Mouse (Mus musculus) heart, postnatal 0 days (tissue): ENCODE results near the gene Ankrd13b. TPM values are rescaled to one million over a fixed set of nuclear protein-coding genes. Genes with fewer than 3 reads are reported as not detected.
A peak's percentile ranks its signal among the peaks of the same experiment; 100 is the strongest.

Source experiments
- ATAC-seq: fragments of 200-750 bp; cut with Nextera tagmentation; 2 replicates; pipeline ENCODE4 v1.8.0; 2017; ENCODE audit warnings: low read depth, moderate number of reproducible peaks, moderate library complexity; ENCODE audit not compliant: insufficient read depth
- DNase-seq: peaks from one replicate; pipeline ENCODE4 v3.0.0-alpha.2; 2016; ENCODE audit warnings: low spot score
- H3K27ac ChIP-seq: fragments of 300-500 bp; sonication (generic); 2 replicates; pipeline ENCODE4 v1.5.1; 2014; ENCODE audit warnings: low read depth, mild to moderate bottlenecking
- H3K27me3 ChIP-seq: fragments of 300-500 bp; sonication (generic); 2 replicates; pipeline ENCODE4 v1.6.1; 2014; ENCODE audit warnings: low read length, mixed read lengths; ENCODE audit not compliant: control insufficient read depth, insufficient read depth
- H3K36me3 ChIP-seq: fragments of 300-500 bp; sonication (generic); replicated peaks from 2 replicates; pipeline ENCODE4 v1.6.1; 2014; ENCODE audit warnings: low read length, mixed read lengths; ENCODE audit not compliant: control insufficient read depth, insufficient read depth
- H3K4me1 ChIP-seq: fragments of 300-500 bp; sonication (generic); 2 replicates; pipeline ENCODE4 v1.6.1; 2014; ENCODE audit warnings: antibody characterized with exemption; ENCODE audit not compliant: control insufficient read depth, insufficient read depth
- H3K4me2 ChIP-seq: fragments of 300-500 bp; sonication (generic); 2 replicates; pipeline ENCODE4 v1.6.1; 2014; ENCODE audit warnings: low read depth, mild to moderate bottlenecking, low read length, moderate library complexity
- H3K4me3 ChIP-seq: fragments of 300-500 bp; sonication (generic); 2 replicates; pipeline ENCODE4 v1.5.1; 2014; ENCODE audit warnings: low read depth, low read length
- H3K9ac ChIP-seq: fragments of 300-500 bp; sonication (generic); replicated peaks from 2 replicates; pipeline ENCODE4 v1.6.1; 2014; ENCODE audit warnings: low read depth, low read length, mixed read lengths
- H3K9me3 ChIP-seq: fragments of 300-500 bp; sonication (generic); replicated peaks from 2 replicates; pipeline ENCODE4 v1.6.1; 2016; ENCODE audit warnings: low read length; ENCODE audit not compliant: control insufficient read depth
- CTCF ChIP-seq: IDR thresholded peaks from 2 replicates; pipeline ENCODE4 v1.5.1; 2016; ENCODE audit warnings: antibody characterized with exemption, control low read depth, low read depth
- EP300 ChIP-seq: IDR thresholded peaks from 2 replicates; pipeline ENCODE4 v1.6.1; 2016; ENCODE audit warnings: antibody characterized with exemption, low read depth
- WGBS: fragments of 180-500 bp; shearing (Covaris S2); extraction: QIAGEN DNeasy Blood & Tissue Kit; methylation state at CpG from one replicate; pipeline ENCODE4 v1.1.7; 2014; 5-methylcytosine and 5-hydroxymethylcytosine counted together
- polyA plus RNA-seq: library from polyadenylated mRNA; unstranded; fragments of >200 nt; fragmentation: Nextera tagmentation; extraction: Ambion mirVana; gene quantifications from 2 replicates; pipeline ENCODE4 v1.2.1, GENCODE M21; 2015
- total RNA-seq: library from RNA; depleted of rRNA; stranded (reverse); fragments of >200 nt; gene quantifications from 2 replicates; pipeline ENCODE4 v1.2.3, GENCODE M21; 2014; ENCODE audit warnings: low replicate concordance

The Ankrd13b gene
- total and polyA plus RNA-seq, 2 experiments from 2014 or later: 2.6 to 6.4 TPM

DNA sequence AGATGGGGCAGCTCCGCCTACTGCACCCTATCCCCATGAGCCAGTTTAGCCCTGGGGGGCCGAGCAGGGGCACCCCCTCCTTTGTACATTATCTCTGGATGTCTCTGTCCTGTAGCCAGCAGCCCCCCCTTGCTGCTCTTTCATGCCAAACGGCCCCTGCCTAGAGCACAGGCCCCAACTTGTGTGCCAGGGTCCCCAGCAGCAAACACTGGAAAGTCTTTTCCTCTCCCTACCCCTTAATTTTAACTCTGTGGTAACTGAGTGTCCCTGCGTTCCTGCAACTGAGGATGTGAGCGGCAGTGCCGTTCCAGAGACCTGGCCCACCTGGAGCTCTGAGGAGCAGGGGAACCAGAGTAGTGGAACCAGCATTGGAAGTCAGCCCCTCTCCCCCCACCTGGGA, 17.5 kb upstream of the Ankrd13b start:
- 83% methylated on average over 6 of the region's 6 CpGs for WGBS
- no peak for DNase-seq
- H3K4me1 ChIP-seq: 0 out of 2 replicates have a peak, but pooled peaks cover 8% of the 10 kb centered on the region

GRCm38 (mm10) chr11:77506273-77506672, 16.8 kb upstream of the Ankrd13b start:
- Histone ChIP-seq H3K9me3 (no peaks in the 10 kb centered on the region), H3K27me3 (no peaks in the 10 kb centered on the region), H3K27ac (no peak overlapping the region), H3K9ac (no peak overlapping the region), H3K36me3 (peaks cover 54% of the 10 kb centered on the region), H3K4me1 (0 out of 2 replicates have a peak, but pooled peaks cover 8% of the 10 kb centered on the region), H3K4me2 (no peak overlapping the region), H3K4me3 (no peak overlapping the region)
- 80% methylated on average over 14 of the region's 14 CpGs for WGBS
- TF ChIP-seq EP300: no peak
- TF ChIP-seq CTCF: no peak
- no peak for ATAC-seq
- DNase-seq: no peak

More for the DNA sequence above, 17.5 kb upstream of the Ankrd13b start:
- TF ChIP-seq EP300 (no peak), CTCF (no peak)
- Histone ChIP-seq H3K27ac (no peak overlapping the region), H3K4me2 (no peak overlapping the region), H3K4me3 (no peak overlapping the region), H3K9ac (no peak overlapping the region), H3K36me3 (peaks cover 54% of the 10 kb centered on the region), H3K9me3 (no peaks in the 10 kb centered on the region), H3K27me3 (no peaks in the 10 kb centered on the region)
- ATAC-seq: no peak

GRCm38 (mm10) chr11:77505291-77505980, 16.0 kb upstream of the Ankrd13b start:
- DNase-seq (no peak), ATAC-seq (no peak)
- Histone ChIP-seq H3K4me3 (no peak overlapping the region), H3K27ac (no peak overlapping the region), H3K4me2 (no peak overlapping the region), H3K9me3 (no peaks in the 10 kb centered on the region), H3K36me3 (peaks cover 59% of the 10 kb centered on the region), H3K9ac (no peak overlapping the region), H3K4me1 (0 out of 2 replicates have a peak, but pooled peaks cover 8% of the 10 kb centered on the region), H3K27me3 (no peaks in the 10 kb centered on the region)
- WGBS: 84% methylated on average over 22 of the region's 22 CpGs
- TF ChIP-seq EP300: no peak
- TF ChIP-seq CTCF: no peak

DNA sequence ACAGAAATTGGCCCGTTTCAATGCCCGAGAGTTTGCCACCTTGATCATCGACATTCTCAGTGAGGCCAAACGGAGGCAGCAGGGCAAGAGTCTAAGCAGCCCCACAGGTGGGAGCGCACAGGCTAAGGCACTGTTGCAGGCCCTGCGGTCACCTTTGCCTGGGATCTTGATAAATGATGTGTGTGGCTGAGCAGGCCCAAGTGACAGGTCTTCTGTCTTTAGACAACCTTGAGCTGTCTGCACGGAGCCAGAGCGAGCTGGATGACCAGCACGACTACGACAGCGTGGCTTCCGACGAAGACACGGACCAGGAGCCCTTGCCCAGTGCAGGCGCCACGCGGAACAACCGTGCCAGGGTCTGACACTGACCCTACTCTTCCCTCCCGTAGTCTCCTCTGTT, 14.9 kb upstream of the Ankrd13b start:
- TF ChIP-seq CTCF: no peak
- TF ChIP-seq EP300: no peak
- DNase-seq: no peak
- Histone ChIP-seq H3K9ac (no peak overlapping the region), H3K9me3 (no peaks in the 10 kb centered on the region), H3K4me2 (no peak overlapping the region), H3K27me3 (no peaks in the 10 kb centered on the region), H3K36me3 (peaks cover 70% of the 10 kb centered on the region), H3K4me1 (0 out of 2 replicates have a peak, but pooled peaks cover 8% of the 10 kb centered on the region), H3K4me3 (no peak overlapping the region), H3K27ac (no peak overlapping the region)
- 94% methylated on average over 19 of the region's 19 CpGs for WGBS
- no peak for ATAC-seq

GRCm38 (mm10) chr11:77503511-77503910, 14.0 kb upstream of the Ankrd13b start:
- DNase-seq (no peak), ATAC-seq (0 out of 2 replicates have a peak, but pooled peaks have one; percentile 18)
- Histone ChIP-seq H3K4me1 (peaks cover 7% of the 10 kb centered on the region), H3K4me3 (no peak overlapping the region), H3K36me3 (peaks cover 75% of the 10 kb centered on the region), H3K9me3 (no peaks in the 10 kb centered on the region), H3K27ac (no peak overlapping the region), H3K27me3 (no peaks in the 10 kb centered on the region), H3K9ac (no peak overlapping the region), H3K4me2 (no peak overlapping the region)
- 59% methylated on average over 3 of the region's 3 CpGs for WGBS
- TF ChIP-seq CTCF: no peak
- TF ChIP-seq EP300: no peak

- no peak overlapping the region for H3K4me2 ChIP-seq
- no peak overlapping the region for H3K27ac ChIP-seq
- TF ChIP-seq EP300 (no peak), CTCF (no peak)
- H3K4me1 ChIP-seq: peaks cover 14% of the 10 kb centered on the region
- no peak for ATAC-seq
- no peaks in the 10 kb centered on the region for H3K9me3 ChIP-seq
- H3K4me3 ChIP-seq: no peak overlapping the region
- 67% methylated on average over 6 of the region's 6 CpGs for WGBS
- no peak for DNase-seq
- no peak overlapping the region for H3K9ac ChIP-seq
- peaks cover 75% of the 10 kb centered on the region for H3K36me3 ChIP-seq
- no peaks in the 10 kb centered on the region for H3K27me3 ChIP-seq
These were observed 13.0 kb upstream of the Ankrd13b start for GRCm38 (mm10) chr11:77502481-77502880.
